Mouse (Mus musculus) limb, embryonic 14.5 days (tissue): ENCODE results near the gene Sp100. TPM values are rescaled to one million over a fixed set of nuclear protein-coding genes. Genes with fewer than 3 reads are reported as not detected.
A peak's percentile ranks its signal among the peaks of the same experiment; 100 is the strongest.

ENCODE experiments used
- ATAC-seq: fragments of 200-750 bp; cut with Nextera tagmentation; 2 replicates; pipeline ENCODE4 v1.8.0; 2017; ENCODE audit warnings: low read depth, moderate number of reproducible peaks, moderate TSS enrichment; ENCODE audit not compliant: low FRiP score
- DNase-seq: peaks from one replicate; pipeline ENCODE4 v3.0.0-alpha.2; 2015; ENCODE audit warnings: low spot score
- H3K27ac ChIP-seq: fragments of 300-500 bp; sonication (generic); replicated peaks from 2 replicates; pipeline ENCODE4 v1.5.1; 2014; ENCODE audit warnings: low read depth, mild to moderate bottlenecking, low read length, moderate library complexity, mixed read lengths
- H3K27me3 ChIP-seq: fragments of 300-500 bp; sonication (generic); 2 replicates; pipeline ENCODE4 v1.6.1; 2014; ENCODE audit warnings: low read length, mixed read lengths; ENCODE audit not compliant: control insufficient read depth, insufficient read depth
- H3K36me3 ChIP-seq: fragments of 300-500 bp; sonication (generic); 2 replicates; pipeline ENCODE4 v1.6.1; 2014; ENCODE audit warnings: mild to moderate bottlenecking, low read length, moderate library complexity, mixed read lengths; ENCODE audit not compliant: control insufficient read depth, insufficient read depth
- H3K4me1 ChIP-seq: fragments of 300-500 bp; sonication (generic); 2 replicates; pipeline ENCODE4 v1.6.1; 2014; ENCODE audit warnings: antibody characterized with exemption, low read length, mixed read lengths; ENCODE audit not compliant: control insufficient read depth, insufficient read depth
- H3K4me2 ChIP-seq: fragments of 300-500 bp; sonication (generic); replicated peaks from 2 replicates; pipeline ENCODE4 v1.6.1; 2014; ENCODE audit warnings: low read depth, mild to moderate bottlenecking, low read length, moderate library complexity; ENCODE audit not compliant: severe bottlenecking
- H3K4me3 ChIP-seq: fragments of 300-500 bp; sonication (generic); replicated peaks from 2 replicates; pipeline ENCODE4 v1.5.1; 2014; ENCODE audit warnings: low read length
- H3K9ac ChIP-seq: fragments of 300-500 bp; sonication (generic); 2 replicates; pipeline ENCODE4 v1.6.1; 2014; ENCODE audit warnings: mild to moderate bottlenecking, low read depth, low read length, moderate library complexity; ENCODE audit not compliant: severe bottlenecking
- H3K9me3 ChIP-seq: fragments of 300-500 bp; sonication (generic); 2 replicates; pipeline ENCODE4 v1.6.1; 2016; ENCODE audit warnings: low read length; ENCODE audit not compliant: control insufficient read depth
- POLR2A ChIP-seq: fragments of 200-500 bp; IDR thresholded peaks from 2 replicates; pipeline ENCODE4 v1.8.0; 2012; ENCODE audit warnings: inconsistent platforms, mild to moderate bottlenecking, moderate library complexity, borderline replicate concordance; ENCODE audit not compliant: insufficient read depth, insufficient read length; ENCODE audit errors: extremely low read depth
- WGBS: fragments of 180-500 bp; shearing (Covaris S2); extraction: QIAGEN DNeasy Blood & Tissue Kit; methylation state at CpG from one replicate; pipeline ENCODE4 v1.1.7; 2014; 5-methylcytosine and 5-hydroxymethylcytosine counted together
- microRNA-seq: library from miRNA; unstranded; fragments of <30 nt; microRNA quantifications from one replicate; pipeline ENCODE4, GENCODE M21; 2016
- polyA plus RNA-seq, 2 experiments: library from polyadenylated mRNA; depleted of rRNA in 1 of 2; stranded (reverse) in 1 of 2; unstranded in 1 of 2; fragments of >200 nt; fragmentation: Nextera tagmentation in 1 of 2; extraction: Ambion mirVana in 1 of 2; gene quantifications; 2 replicates each; pipeline versions ENCODE4 v1.2.1 to v1.2.3; 2012 to 2014

Sp100 gene
- polyA plus RNA-seq, 2 experiments, result 0.39 to 1.2 TPM

DNA sequence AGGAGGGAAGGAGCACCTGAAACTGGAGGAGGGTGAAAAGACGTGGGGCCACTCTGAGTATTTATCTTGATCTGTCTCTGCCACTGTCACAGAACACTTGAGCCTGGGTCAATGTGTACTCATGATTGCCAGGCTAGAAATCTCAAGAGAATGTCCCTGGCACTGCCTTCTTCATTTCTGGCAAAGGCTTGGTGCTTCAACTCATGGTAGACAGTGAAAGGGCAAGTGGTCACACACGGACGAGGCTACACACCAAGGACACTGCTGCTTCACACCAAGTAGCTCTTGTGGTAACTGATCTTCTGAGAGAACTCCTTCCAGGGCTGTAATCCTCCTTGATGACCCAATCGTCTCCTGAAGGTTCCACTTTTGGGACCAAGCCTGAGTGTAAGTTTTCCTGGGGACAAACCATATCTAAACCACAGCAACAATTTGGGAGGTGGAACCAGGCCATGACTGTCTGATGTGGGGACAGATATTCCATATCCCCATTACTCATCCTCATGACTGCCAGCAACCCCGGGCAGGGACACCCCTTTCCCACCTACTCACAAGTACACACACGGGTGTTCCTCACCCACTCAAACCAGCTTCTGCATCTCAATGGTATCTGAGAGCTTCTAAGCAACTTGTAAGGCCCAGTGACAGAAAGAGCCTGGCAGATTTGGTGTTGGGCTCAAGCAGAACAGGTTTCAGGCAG lies 107.9 kb downstream of the Sp100 start:
- DNase-seq (no peak), ATAC-seq (no peak)
- H3K36me3 ChIP-seq, result no peaks in the 10 kb centered on the region
- no peaks in the 10 kb centered on the region for H3K27me3 ChIP-seq
- no peak overlapping the region for H3K4me2 ChIP-seq
- no peak for TF ChIP-seq POLR2A
- H3K9ac ChIP-seq, result no peak overlapping the region
- no peaks in the 10 kb centered on the region for H3K9me3 ChIP-seq
- no peaks in the 10 kb centered on the region for H3K4me1 ChIP-seq
- 76% methylated on average over 6 of the region's 6 CpGs for WGBS
- H3K4me3 ChIP-seq, result no peak overlapping the region
- H3K27ac ChIP-seq, result no peak overlapping the region

DNA sequence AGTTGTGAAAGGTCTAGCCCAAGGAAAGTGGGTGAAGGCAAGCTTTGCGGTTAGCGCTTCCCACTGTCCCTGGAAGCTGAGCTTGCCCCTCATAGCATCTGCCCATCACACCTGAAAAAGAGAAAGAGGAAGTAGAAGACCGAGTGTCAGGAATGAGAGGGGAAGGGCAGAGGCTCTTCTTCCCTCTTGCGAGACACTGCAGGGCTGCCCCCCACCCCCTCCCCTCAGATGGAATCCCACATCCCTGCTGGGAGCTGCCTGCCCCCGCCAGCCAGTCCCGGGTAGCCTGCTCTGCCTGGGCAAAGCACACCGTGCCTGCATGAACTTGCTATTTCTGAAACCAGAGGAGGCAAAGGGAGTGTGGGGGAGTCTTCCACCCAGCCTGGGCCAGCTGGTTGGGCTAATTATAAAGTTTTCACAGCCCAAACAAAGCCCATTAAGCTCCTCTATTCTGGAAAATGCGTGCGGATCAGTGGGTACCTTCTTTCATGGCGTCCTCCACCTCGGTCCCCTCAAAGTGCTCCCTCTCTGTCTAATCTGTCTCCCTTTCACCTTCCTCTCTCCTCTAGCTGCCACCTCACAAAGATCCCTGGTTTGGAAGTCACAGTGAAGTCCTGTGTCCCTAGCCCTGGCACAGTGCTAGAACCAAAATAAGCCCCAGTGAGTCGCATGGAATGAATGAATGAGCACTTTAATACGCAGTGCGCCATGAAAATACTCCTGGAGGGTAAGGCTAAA lies 108.6 kb downstream of the Sp100 start:
- Histone ChIP-seq H3K36me3 (no peaks in the 10 kb centered on the region), H3K4me2 (0 out of 2 replicates have a peak overlapping the region, but pooled peaks have one; percentile 14), H3K4me1 (no peaks in the 10 kb centered on the region), H3K4me3 (no peak overlapping the region), H3K9ac (0 out of 2 replicates have a peak overlapping the region, but pooled peaks have one; percentile 6), H3K27me3 (no peaks in the 10 kb centered on the region), H3K9me3 (no peaks in the 10 kb centered on the region), H3K27ac (no peak overlapping the region)
- WGBS, result 34% methylated on average over 13 of the region's 14 CpGs
- peak; percentile 62 for ATAC-seq
- no peak for TF ChIP-seq POLR2A
- DNase-seq, result no peak

GRCm38 (mm10) chr1:85758969-85759293 lies 109.1 kb downstream of the Sp100 start:
- no peak for TF ChIP-seq POLR2A
- Histone ChIP-seq H3K4me2 (no peak overlapping the region), H3K27me3 (no peaks in the 10 kb centered on the region), H3K9me3 (no peaks in the 10 kb centered on the region), H3K36me3 (no peaks in the 10 kb centered on the region), H3K4me3 (no peak overlapping the region), H3K4me1 (no peaks in the 10 kb centered on the region), H3K9ac (no peak overlapping the region), H3K27ac (no peak overlapping the region)
- ATAC-seq, result no peak
- no peak for DNase-seq
- WGBS, result 0% methylated on average over 1 of the region's 1 CpGs

Small RNAs within 50 kb of the gene (microRNA-seq; reads per million reads assigned to microRNA genes)
- gene Mir8096, result not detected

Other genes with a start within 250 kb of the Sp100 start
- not detected in 2 replicates for gene G530012D18Rik, start 74.3 kb upstream of the Sp100 start, polyA plus RNA-seq (2012; rRNA removed)
- gene G530012D18Rik, start 74.3 kb upstream of the Sp100 start, polyA plus RNA-seq (2014; fragmentation: Nextera tagmentation; extraction: Ambion mirVana), result not detected in 2 replicates
- 1.9 and 2.1 TPM in 2 replicates for gene Sp110, start 51.2 kb upstream of the Sp100 start, polyA plus RNA-seq (2012; rRNA removed)
- 2.0 and 2.1 TPM in 2 replicates for gene Sp110, start 51.2 kb upstream of the Sp100 start, polyA plus RNA-seq (2014; fragmentation: Nextera tagmentation; extraction: Ambion mirVana)
- gene Sp140, start 49.6 kb upstream of the Sp100 start, polyA plus RNA-seq (2012; rRNA removed), result 0.91 and 0.94 TPM in 2 replicates
- 1.4 and 1.6 TPM in 2 replicates for gene Sp140, start 49.6 kb upstream of the Sp100 start, polyA plus RNA-seq (2014; fragmentation: Nextera tagmentation; extraction: Ambion mirVana)
- 2.8 and 3.1 TPM in 2 replicates for gene A630001G21Rik, start 128.7 kb downstream of the Sp100 start, polyA plus RNA-seq (2012; rRNA removed)
- 1.4 and 1.7 TPM in 2 replicates for gene A630001G21Rik, start 128.7 kb downstream of the Sp100 start, polyA plus RNA-seq (2014; fragmentation: Nextera tagmentation; extraction: Ambion mirVana)
- 59.4 and 61.4 TPM in 2 replicates for gene Cab39, start 143.5 kb downstream of the Sp100 start, polyA plus RNA-seq (2012; rRNA removed)
- 48.9 and 49.2 TPM in 2 replicates for gene Cab39, start 143.5 kb downstream of the Sp100 start, polyA plus RNA-seq (2014; fragmentation: Nextera tagmentation; extraction: Ambion mirVana)
- 213 and 289 TPM in 2 replicates for gene Itm2c, start 244.3 kb downstream of the Sp100 start, polyA plus RNA-seq (2012; rRNA removed)
- gene Itm2c, start 244.3 kb downstream of the Sp100 start, polyA plus RNA-seq (2014; fragmentation: Nextera tagmentation; extraction: Ambion mirVana), result 181 and 197 TPM in 2 replicates